Comparison of ENCODE assay signal across 8 mouse cellular contexts in genomic region chr17:31777751-31778150, GRCm38 (mm10).
DNase-seq lines count a peak whose midpoint lies in the region; ATAC-seq and TF ChIP-seq lines count a peak whose summit lies in the region.
"Had no signal": no experiment of that assay in that cellular context is flagged by ENCODE, and none has a peak within 500 bp of the region (broad histone marks: within the 10 kb centered on the region; RNA-seq: fewer than 3 reads in every experiment).

No protein-coding gene starts in this region.

- TF ChIP-seq POLR2A in CH12.LX (IDR thresholded peaks at IDR 0.05; ENCODE audit: low read depth, low read length), result no peak

- H3K36me3 ChIP-seq in hindbrain, embryonic 13.5 days, result no peaks in the 10 kb centered on the region
- no peaks in the 10 kb centered on the region for H3K36me3 ChIP-seq in hindbrain, embryonic 16.5 days (ENCODE audit: control insufficient read depth, insufficient read depth, low read length)
- no peaks in the 10 kb centered on the region for H3K36me3 ChIP-seq in CH12.LX (replicated peaks in 1 of 2; ENCODE audit: control insufficient read depth in 1 of 2, insufficient read depth in 1 of 2, low read length in 1 of 2)
- H3K36me3 ChIP-seq in limb, embryonic 10.5 days, result no peaks in the 10 kb centered on the region
- H3K36me3 ChIP-seq: G1E had no signal

- TF ChIP-seq RAD21 in CH12.LX (IDR thresholded peaks at IDR 0.05; ENCODE audit: low read depth, low read length), result no peak

- ATAC-seq in hindbrain, embryonic 13.5 days (ENCODE audit: low FRiP score), result no peak
- ATAC-seq in hindbrain, embryonic 16.5 days, result no peak

- H3K4me3 ChIP-seq in hindbrain, embryonic 13.5 days, result no peak overlapping the region
- H3K4me3 ChIP-seq in hindbrain, embryonic 16.5 days (ENCODE audit: low read length), result no peak overlapping the region
- no peak overlapping the region for H3K4me3 ChIP-seq in CH12.LX (replicated peaks in 1 of 3; ENCODE audit: low read depth in 2 of 3, low read length in 2 of 3, poor library complexity in 1 of 3)
- H3K4me3 ChIP-seq in limb, embryonic 10.5 days, result no peak overlapping the region

- dilution Hi-C loops in CH12.LX (cut with MboI; ENCODE audit: extremely low pct_ligation_motif_present, extremely low pct_unique_long_range_greater_than_20kb, low sequenced_read_pairs), result no loop called here

- 83% methylated on average over 5 of the region's 5 CpGs for WGBS in hindbrain, embryonic 13.5 days
- WGBS in hindbrain, embryonic 16.5 days, result 67% methylated on average over 5 of the region's 5 CpGs
- WGBS in limb, embryonic 10.5 days, result 83% methylated on average over 5 of the region's 5 CpGs

- TF ChIP-seq EP300 in CH12.LX (IDR thresholded peaks at IDR 0.05; ENCODE audit: low read length), result no peak

- TF ChIP-seq CTCF in CH12.LX (conservative IDR thresholded peaks at IDR 0.05 in 1 of 2, IDR thresholded peaks at IDR 0.05 in 1 of 2; ENCODE audit: low read depth in 2 of 2, low read length in 2 of 2), result no peak

- peak overlapping the region; percentile 41 for H3K27ac ChIP-seq in hindbrain, embryonic 13.5 days
- no peak overlapping the region; the same call in 1 of the 2 replicates for H3K27ac ChIP-seq in hindbrain, embryonic 16.5 days (ENCODE audit: low read depth, low read length)
- no peak overlapping the region for H3K27ac ChIP-seq in CH12.LX (ENCODE audit: insufficient read depth, low read depth)
- peak overlapping the region; percentile 66 for H3K27ac ChIP-seq in limb, embryonic 10.5 days

- no peak overlapping the region for H3K4me2 ChIP-seq in hindbrain, embryonic 13.5 days
- H3K4me2 ChIP-seq in hindbrain, embryonic 16.5 days (ENCODE audit: low read length), result no peak overlapping the region
- 0 out of 2 replicates have a peak overlapping the region, but pooled peaks have one; percentile 6 for H3K4me2 ChIP-seq in CH12.LX (ENCODE audit: insufficient read depth, low read depth, poor library complexity, severe bottlenecking)

- H3K4me1 ChIP-seq in hindbrain, embryonic 13.5 days (replicated peaks), result peaks cover 16% of the 10 kb centered on the region
- peaks cover 7% of the 10 kb centered on the region; the same call in 1 of the 2 replicates for H3K4me1 ChIP-seq in hindbrain, embryonic 16.5 days (ENCODE audit: control insufficient read depth, insufficient read depth, low read depth, low read length)
- H3K4me1 ChIP-seq in CH12.LX (ENCODE audit: control insufficient read depth in 1 of 2, insufficient read depth in 2 of 2), result peaks cover 34 to 42% of the 10 kb centered on the region in 2 experiments
- H3K4me1 ChIP-seq in limb, embryonic 10.5 days, result peaks cover 25% of the 10 kb centered on the region

- H3K9ac ChIP-seq in hindbrain, embryonic 13.5 days, result no peak overlapping the region
- H3K9ac ChIP-seq in hindbrain, embryonic 16.5 days (ENCODE audit: low read depth, low read length), result no peak overlapping the region
- 0 out of 2 replicates have a peak overlapping the region, but pooled peaks have one; percentile 19 for H3K9ac ChIP-seq in CH12.LX (ENCODE audit: insufficient read depth, low read depth)

- in situ Hi-C loops in CH12.LX (cut with MboI; ENCODE audit: low pct_ligation_motif_present, low pct_unique_long_range_greater_than_20kb, low sequenced_read_pairs), result no loop called here

- no peaks in the 10 kb centered on the region for H3K79me2 ChIP-seq in CH12.LX (replicated peaks; ENCODE audit: control insufficient read depth, extremely low read depth, insufficient read depth, poor library complexity, severe bottlenecking)

- H3K9me3 ChIP-seq in hindbrain, embryonic 13.5 days, result no peaks in the 10 kb centered on the region
- no peaks in the 10 kb centered on the region for H3K9me3 ChIP-seq in hindbrain, embryonic 16.5 days (ENCODE audit: control insufficient read depth, low read length)
- H3K9me3 ChIP-seq in CH12.LX (replicated peaks; ENCODE audit: low read length), result peaks cover 4% of the 10 kb centered on the region
- H3K9me3 ChIP-seq in limb, embryonic 10.5 days (replicated peaks), result no peaks in the 10 kb centered on the region
- H3K9me3 ChIP-seq: G1E had no signal

- H3K27me3 ChIP-seq in hindbrain, embryonic 13.5 days, result no peaks in the 10 kb centered on the region
- H3K27me3 ChIP-seq in hindbrain, embryonic 16.5 days (replicated peaks; ENCODE audit: control insufficient read depth, insufficient read depth, low read length), result no peaks in the 10 kb centered on the region
- H3K27me3 ChIP-seq in CH12.LX (replicated peaks), result no peaks in the 10 kb centered on the region
- no peaks in the 10 kb centered on the region for H3K27me3 ChIP-seq in limb, embryonic 10.5 days (ENCODE audit: low read depth, poor library complexity, severe bottlenecking)

- no peak for DNase-seq in CH12.LX (ENCODE audit: extremely low read depth)
- DNase-seq in ES-CJ7 (ENCODE audit: low read depth, low spot score), result peak; percentile 26
- DNase-seq in limb, embryonic 10.5 days (ENCODE audit: low spot score), result no peak
- no peak for DNase-seq in retina, postnatal 1 day
- no peak for DNase-seq in thymus, postnatal 10 days (ENCODE audit: low spot score in 2 of 2)

TF ChIP-seq in CH12.LX, 34 proteins besides CTCF, POLR2A, EP300 and RAD21:
- TF ChIP-seq TCF12 (IDR thresholded peaks at IDR 0.05; ENCODE audit: low read depth, low read length) (peak; percentile 25; the same call in 1 of the 2 replicates), GABPA (IDR thresholded peaks at IDR 0.05; ENCODE audit: insufficient replicate concordance, low read depth, low read length) (no peak), JUND (conservative IDR thresholded peaks at IDR 0.05; ENCODE audit: low read depth, low read length) (no peak)

Comparison
In these comparisons a context has a peak if more than half of its experiments do, and no peak if none do; other contexts are left out.
1. H3K27ac ChIP-seq: peak in hindbrain, embryonic 13.5 days (single experiment) and limb, embryonic 10.5 days (single experiment); none in hindbrain, embryonic 16.5 days (single experiment) and CH12.LX (single experiment).